Mouse (Mus musculus): ENCODE measurements at regions not wholly inside any gene's neighbourhood (a gene's known extent, or its start where the extent isn't known, plus 50 kb on each side); places are given as distances from the start of the nearest gene placed in this dataset.

DNA sequence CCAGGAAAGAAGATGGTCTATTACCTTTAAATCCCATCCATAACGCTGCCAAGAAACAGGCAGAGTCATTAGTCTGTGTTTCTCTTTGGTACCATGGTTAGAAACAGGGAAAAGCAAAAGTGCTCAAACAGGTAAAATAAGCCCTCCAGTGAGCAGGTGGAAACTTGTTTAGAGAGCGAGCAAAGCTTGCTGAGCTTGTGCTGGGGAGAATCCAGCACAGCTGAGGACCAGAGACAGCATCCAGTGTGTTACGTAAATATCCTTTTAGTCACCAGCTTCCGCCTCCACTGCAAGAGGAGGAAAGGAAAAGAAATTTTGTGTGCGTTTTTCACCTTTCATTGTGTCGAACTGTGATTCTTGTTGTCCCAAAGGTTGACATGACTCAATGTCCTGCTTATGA lies 586.0 kb upstream of the A1bg start:
- no peak for DNase-seq (ENCODE audit: low read depth)

DNA sequence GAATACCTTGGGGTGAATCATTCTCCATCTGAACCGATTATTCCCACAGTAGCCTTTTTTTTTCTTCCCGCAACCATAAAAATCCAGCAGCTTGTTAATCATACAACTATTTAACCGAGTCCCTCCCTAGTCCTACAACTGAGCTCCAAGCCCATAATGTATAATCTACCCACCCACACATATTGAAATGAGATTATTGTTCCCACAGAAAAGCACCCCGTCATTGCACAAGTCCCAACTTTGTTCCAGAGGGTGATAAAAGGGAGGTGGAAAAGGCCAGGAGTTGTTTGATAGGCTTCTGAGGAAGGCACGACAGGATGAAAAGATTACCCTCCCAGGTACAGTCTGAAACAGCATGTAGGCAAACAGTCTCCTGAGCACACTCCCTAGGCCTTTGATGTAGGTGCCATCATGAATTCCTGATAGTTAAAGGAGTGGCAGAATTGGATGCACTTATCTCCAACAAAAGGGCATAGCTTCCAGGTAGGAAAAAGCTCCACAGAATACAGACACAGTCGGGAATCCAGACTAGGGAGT lies 583.6 kb upstream of the A1bg start:
- DNase-seq (ENCODE audit: low read depth), result no peak

GRCm38 (mm10) chr15:61503436-61503835 lies 580.6 kb upstream of the A1bg start:
- DNase-seq (ENCODE audit: low read depth), result no peak

GRCm38 (mm10) chr15:61489731-61490130 lies 566.9 kb upstream of the A1bg start:
- no peak for DNase-seq (ENCODE audit: low read depth)

DNA sequence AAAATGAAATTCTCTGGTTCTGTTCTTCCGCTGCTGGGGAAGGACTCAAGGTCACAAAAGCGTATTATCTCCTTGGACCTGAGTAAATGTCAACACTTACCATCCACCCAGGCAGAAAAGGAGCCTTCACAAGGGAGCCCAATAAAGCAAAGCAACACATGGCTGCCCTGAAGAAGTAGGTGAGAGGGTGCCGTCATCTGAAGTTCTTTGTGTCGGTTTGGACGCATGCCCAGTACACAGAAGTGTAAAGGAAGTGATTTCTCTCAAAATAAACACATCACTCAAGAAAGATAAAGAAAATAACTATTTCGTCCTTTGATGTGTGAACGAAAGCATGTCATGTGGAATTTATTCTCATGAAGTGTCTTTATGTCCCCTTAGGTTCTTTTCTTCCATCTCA lies 559.0 kb upstream of the A1bg start:
- no peak for DNase-seq (ENCODE audit: low read depth)

GRCm38 (mm10) chr15:61473900-61474299 lies 551.1 kb upstream of the A1bg start:
- no peak for DNase-seq (ENCODE audit: low read depth)

GRCm38 (mm10) chr15:61455042-61455441 lies 532.2 kb upstream of the A1bg start:
- no peak for DNase-seq (ENCODE audit: low read depth)

DNA sequence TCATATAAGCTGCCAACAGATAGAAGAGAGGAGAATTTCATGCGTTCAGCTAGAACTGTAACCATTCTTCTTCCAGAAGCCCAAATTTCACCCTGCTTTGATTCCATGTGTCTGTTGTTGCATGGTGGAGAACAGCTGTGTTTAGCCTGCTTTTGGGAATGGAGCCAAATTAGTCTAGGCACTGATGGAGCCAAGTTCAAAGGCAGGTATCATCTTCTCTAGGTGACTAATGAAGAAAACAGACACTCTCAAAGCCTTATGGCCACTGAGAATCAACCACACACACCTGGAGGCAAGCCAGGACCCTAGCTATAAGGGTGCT lies 531.5 kb upstream of the A1bg start:
- no peak for DNase-seq (ENCODE audit: low read depth)

DNA sequence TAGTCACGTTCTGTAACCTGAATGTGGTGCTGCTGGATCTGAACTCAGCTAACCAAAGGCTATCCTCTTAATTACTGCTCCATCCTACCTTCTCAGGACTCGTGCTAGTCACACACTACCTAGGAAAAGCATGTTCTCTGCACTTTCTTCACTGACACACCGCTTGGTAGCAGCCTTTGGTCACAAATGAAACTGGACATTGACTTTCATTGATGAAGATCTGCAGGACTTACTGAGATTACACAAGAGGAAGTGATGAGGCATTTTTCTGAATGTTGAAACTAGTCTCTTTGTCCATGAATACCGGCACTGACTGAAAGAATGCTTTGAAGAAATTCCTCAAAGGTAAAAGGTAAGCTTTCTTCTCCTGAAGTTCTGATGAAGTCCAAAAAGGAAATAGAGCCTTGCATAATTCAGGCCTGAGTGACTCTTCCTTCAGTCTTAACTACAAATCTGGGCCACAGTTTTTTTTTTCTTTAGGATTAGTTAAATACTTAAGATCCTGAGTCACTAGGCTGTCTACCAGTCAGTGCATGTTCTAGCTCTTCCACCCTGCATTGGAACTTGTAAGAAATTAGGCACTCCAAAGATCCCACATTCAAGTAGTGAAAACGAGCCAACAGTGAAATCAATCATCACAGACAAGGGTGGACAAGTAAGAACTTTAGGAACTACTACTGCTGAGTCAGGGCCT lies 531.0 kb upstream of the A1bg start:
- DNase-seq (ENCODE audit: low read depth), result no peak

- no peak for DNase-seq (ENCODE audit: low read depth)
Measured at GRCm38 (mm10) chr15:61450217-61450616, 527.4 kb upstream of the A1bg start.

- no peak for DNase-seq (ENCODE audit: low read depth)
Measured at GRCm38 (mm10) chr15:61448482-61448881, 525.7 kb upstream of the A1bg start.

DNA sequence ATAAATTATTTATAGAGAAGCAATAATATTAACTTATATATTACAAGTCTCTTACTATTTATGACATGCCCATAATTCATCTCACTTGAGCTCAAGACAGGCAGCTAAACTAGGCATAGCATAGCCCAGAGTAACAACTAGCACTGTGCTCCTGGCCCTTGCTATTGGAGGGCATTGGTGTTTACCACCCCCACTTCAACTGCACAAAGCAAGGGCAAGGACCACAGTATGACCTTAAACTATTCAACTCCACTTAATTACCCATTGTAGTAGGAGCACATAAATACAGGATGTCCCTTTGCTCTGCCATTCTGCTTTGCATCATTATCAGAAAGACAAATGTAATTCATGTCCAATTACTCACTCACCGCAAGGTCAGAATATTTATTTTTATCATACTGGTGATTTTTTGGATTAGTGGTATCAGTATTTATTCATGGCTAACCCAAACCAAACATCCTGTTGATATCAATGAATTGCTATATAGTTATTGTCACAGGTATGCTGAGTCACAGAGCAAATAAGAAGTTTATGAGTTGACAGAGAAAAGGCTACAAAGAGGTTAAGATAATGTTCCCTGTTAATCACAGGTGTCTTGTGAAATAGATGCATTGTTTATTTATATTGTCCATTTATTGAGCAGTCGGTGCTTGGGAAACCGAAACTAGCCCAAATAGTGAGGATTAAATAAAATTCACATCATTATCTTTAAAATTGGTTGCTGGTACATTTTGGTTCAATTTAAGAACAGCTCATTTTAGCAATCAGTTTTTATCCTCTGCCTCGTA lies 523.4 kb upstream of the A1bg start:
- no peak for DNase-seq (ENCODE audit: low read depth)

DNA sequence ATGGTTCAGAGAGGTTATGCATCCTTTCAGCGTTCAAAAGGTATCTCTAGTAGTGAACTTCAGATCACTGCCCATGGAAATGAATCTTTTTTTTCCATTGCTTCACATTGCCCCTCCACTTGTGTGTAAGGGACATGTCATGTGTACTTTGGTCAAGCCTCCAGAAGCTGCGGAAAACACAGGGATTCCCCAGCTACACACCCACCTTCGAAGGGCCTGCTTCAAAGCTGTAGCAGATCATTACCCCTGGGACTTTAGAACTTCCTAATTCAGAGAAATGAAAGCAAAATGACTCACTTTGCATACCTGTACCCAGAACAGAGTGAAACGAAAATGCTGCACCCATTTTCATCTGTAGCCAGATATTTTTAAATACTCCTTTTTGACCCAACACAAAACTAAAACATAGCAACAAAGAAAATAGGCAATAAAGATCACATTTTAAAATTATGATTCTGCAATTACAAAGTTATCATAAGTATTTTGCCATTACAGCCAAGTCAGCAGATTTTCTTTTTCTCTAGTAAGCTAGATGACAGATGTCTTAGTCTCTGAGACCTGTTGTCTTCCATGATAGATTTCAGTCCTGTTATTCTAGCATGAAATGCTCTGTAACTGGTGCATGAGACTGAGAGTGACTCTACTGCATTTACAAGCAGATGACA lies 519.1 kb upstream of the A1bg start:
- no peak for DNase-seq (ENCODE audit: low read depth)

DNA sequence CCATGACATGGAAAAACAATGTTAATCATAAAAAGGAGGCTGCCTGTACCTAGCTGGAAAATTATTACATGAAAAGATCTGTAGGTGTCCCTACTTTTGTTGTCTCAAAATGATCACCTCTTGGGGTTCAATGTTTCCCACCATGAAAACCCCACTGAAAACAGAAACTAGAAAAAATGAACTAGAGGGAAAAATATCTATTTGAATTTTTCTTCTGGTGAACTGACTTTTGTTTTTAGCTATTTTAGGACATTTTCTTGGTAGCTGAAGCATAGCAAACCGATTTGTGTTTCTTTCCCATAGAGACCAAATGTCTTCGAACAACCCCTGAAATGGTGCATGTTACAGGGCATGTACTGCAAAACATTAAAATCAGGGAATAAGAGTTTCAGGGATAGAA lies 518.2 kb upstream of the A1bg start:
- no peak for DNase-seq (ENCODE audit: low read depth)

GRCm38 (mm10) chr15:61440284-61440683 lies 517.5 kb upstream of the A1bg start:
- no peak for DNase-seq (ENCODE audit: low read depth)

DNA sequence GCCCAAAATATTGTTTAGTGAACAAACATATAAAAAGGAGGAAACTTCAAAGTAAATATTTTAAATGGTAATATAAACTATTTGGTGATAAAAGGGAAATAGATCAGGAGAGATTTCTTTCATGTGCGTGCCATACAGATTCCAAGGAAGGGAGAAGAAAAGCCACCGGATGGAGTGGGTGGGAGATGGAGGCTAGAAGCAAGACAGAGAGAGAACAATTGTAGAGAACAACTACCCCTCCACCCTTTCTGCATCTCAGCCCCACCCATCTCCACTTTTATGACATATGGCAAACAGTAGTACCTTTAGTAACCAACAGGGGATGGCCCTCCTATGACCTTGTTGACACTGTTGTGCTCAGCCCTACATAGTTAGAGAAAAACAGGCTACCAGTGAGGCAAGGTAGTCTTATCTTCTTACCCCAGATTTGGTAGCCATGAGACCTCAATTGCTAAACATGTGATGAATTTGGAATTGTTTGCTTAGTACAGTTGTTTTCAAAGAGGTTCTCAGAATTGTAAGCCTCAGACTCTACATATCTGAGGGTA lies 516.9 kb upstream of the A1bg start:
- DNase-seq (ENCODE audit: low read depth), result no peak

- DNase-seq (ENCODE audit: low read depth), result no peak
Measured at GRCm38 (mm10) chr15:61428818-61429415, 506.1 kb upstream of the A1bg start.

DNA sequence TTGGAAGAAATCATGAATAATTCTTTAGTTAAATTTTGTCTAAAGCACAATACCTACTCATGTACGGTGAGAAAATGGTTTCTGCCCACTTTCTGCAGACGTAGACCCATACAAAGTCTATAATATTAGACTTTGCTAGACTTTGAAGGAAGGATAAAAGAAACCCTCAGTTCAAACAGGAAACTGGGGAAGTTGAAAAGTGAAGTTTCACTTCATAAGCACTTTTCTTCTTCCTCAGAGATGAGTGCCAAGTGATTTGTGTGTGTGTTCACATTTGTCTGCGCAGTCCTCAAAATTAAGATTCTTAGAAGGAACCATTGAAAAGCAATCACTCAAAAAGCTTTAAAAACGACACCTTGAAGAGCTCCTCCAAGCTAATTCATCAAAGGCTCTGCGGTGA lies 500.2 kb upstream of the A1bg start:
- DNase-seq (ENCODE audit: low read depth), result no peak

GRCm38 (mm10) chr15:61417506-61417905 lies 494.7 kb upstream of the A1bg start:
- no peak for DNase-seq (ENCODE audit: low read depth)

DNA sequence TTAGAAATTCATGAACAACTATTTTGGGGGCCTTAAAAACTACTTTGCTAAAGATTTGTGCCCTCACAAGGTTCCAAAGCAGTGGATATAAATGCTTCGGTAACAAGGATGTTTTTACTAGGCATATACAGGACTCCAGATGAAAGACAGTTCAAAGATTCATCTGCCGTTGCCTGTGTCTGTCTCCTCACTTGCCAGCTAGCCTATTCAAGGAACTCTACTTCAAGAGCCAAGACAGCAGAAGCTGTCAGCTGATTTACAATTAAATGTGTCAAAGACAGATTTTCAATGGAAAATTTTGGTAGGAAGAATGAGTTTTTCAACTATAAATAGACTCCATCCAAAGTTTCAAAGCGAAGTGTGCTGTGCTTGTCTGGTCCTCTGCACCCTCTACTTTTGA lies 494.0 kb upstream of the A1bg start:
- DNase-seq (ENCODE audit: low read depth), result no peak

GRCm38 (mm10) chr15:61415626-61416025 lies 492.8 kb upstream of the A1bg start:
- no peak for DNase-seq (ENCODE audit: low read depth)

- no peak for DNase-seq (ENCODE audit: low read depth)
Measured at GRCm38 (mm10) chr15:61411821-61412220, 489.0 kb upstream of the A1bg start.
